Mouse (Mus musculus) cerebellum, postnatal 14 days (tissue): ENCODE data around the gene Sorbs2.

Source experiments
- DNase-seq, 2 experiments: peaks; one replicate each; pipeline ENCODE4 v3.0.0; 2021; ENCODE audit warnings: mixed read lengths in 2 of 2

Gene Sorbs2

DNA sequence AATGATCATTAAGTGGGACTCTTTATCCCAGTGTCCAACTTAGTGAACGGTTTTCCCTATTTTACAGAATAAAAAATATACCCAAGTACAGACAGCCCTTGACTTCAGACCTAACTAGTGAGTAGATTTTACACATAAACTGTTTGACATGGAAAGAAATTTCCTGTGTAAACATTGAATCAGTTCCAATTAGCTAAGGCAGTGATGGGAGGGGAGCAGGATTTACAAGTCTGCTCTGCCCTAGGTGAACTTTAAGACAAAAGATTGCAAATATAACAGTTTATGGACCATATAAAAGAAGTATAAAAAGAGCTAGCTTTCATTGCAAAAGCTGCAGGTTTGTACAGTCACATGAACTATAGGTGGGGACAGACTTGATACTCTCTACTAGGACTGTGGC lies 253.5 kb downstream of the Sorbs2 start:
- no peak for DNase-seq

- no peak for DNase-seq
Observed at GRCm38 (mm10) chr8:45762982-45763689, 255.5 kb downstream of the Sorbs2 start.

GRCm38 (mm10) chr8:45763690-45764342 lies 256.2 kb downstream of the Sorbs2 start:
- DNase-seq: peak; percentile 28 to 31

- no peak for DNase-seq
Observed at GRCm38 (mm10) chr8:45766138-45766537, 258.6 kb downstream of the Sorbs2 start.

- DNase-seq: peak; percentile 47 to 68
Observed at GRCm38 (mm10) chr8:45774841-45775240, 267.3 kb downstream of the Sorbs2 start.

DNA sequence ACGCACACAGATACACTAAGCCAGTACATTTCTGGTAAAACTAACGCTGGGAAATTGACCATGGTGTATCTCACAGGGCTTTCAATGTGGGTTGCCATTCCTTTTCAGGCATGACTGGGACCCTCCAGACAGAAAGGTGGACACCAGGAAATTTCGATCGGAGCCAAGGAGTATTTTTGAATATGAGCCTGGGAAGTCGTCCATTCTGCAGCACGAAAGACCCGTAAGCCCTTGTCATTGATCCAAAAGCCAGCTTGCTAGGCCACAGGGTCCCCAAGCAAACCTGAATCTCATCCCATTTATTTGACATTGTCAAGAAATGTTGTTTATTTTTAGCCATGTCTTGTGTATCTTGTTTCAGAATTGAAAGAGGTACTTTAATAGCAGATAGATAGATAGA lies 267.9 kb downstream of the Sorbs2 start:
- peak; percentile 52 to 73 for DNase-seq

DNA sequence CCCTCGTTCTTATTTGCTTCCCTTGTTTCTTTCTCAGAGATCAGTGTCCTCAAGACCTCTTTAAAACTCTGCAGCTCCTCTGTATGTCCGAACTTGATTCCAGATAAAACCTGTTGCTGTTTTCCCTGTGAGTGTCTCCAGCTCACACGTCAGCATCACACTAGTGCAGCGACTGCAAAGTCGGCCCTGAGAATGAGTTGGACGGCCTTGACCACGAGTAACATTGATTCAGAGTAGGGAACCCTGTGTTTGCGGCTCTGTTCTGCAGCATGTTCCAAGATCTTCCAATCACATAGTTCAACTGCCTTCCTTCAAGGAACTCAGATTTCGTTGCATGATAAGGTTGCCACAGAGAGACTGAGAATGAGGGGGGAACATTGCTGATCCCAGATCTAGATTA lies 268.8 kb downstream of the Sorbs2 start:
- no peak for DNase-seq

- DNase-seq: no peak
Observed at GRCm38 (mm10) chr8:45776977-45777376, 269.4 kb downstream of the Sorbs2 start.

DNA sequence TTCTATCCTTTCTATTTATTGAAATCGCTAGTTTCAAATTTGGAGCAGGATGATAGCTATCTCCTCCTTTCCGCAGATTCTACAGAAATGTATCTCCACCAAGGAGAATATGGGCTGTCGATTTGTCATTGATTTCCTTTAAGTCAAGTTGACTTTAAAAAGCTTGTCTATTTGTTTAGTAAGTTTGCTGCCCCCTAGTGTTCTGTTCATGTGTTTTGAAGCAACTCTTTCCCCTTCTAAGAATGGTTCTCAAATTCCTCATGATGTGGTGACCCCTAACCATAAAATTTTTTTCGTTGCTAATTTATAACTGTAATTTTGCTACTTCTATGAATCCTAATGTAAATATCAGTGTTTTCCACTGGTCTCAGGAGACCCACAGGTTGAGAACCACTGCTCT lies 273.0 kb downstream of the Sorbs2 start:
- peak; percentile 66 to 68 for DNase-seq

DNA sequence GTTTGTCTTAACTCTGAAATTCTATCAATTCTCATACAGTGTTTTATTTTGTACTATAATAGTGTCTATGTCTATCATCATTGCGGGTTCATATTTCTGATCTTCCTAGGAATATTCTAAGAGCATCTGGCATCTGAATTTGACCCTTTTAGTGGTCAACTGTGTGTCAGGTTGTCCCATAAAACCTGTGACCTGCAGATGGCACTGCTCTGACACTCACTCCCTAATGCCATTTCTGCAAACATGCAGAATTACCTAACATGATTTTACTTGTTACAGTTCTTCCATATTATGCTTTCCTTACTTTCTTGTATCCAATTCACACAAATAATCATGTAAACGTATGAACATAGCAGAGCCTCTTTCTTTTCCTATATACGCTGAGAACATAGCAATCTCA lies 281.0 kb downstream of the Sorbs2 start:
- peak in 1 of 2 experiments; percentile 22 for DNase-seq

- peak in 1 of 2 experiments; percentile 49 for DNase-seq
Observed at GRCm38 (mm10) chr8:45794847-45795246, 287.3 kb downstream of the Sorbs2 start.

DNA sequence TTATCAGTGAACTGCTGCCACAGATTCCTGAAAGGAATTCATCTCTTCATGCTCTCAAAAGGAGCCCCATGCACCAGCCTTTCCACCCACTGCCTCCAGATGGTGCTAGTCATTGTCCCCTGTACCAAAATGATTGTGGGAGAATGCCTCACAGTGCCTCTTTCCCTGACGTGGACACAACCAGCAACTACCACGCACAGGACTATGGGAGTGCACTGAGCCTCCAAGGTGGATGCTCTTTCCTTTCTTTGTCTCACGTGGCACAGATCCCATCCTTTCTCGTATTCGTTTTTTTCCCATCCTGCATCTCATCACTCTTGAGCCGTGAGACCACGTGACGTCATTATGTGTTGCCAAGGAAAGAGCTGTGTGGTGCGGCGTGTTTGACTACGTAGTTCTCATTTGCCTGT lies 288.7 kb downstream of the Sorbs2 start:
- DNase-seq: peak; percentile 54 to 68

- no peak for DNase-seq
Observed at GRCm38 (mm10) chr8:45799517-45799916, 291.9 kb downstream of the Sorbs2 start.

- no peak for DNase-seq
Observed at GRCm38 (mm10) chr8:45808597-45808996, 301.0 kb downstream of the Sorbs2 start.

GRCm38 (mm10) chr8:45816765-45817426 lies 309.3 kb downstream of the Sorbs2 start:
- peak; percentile 76 to 81 for DNase-seq

DNA sequence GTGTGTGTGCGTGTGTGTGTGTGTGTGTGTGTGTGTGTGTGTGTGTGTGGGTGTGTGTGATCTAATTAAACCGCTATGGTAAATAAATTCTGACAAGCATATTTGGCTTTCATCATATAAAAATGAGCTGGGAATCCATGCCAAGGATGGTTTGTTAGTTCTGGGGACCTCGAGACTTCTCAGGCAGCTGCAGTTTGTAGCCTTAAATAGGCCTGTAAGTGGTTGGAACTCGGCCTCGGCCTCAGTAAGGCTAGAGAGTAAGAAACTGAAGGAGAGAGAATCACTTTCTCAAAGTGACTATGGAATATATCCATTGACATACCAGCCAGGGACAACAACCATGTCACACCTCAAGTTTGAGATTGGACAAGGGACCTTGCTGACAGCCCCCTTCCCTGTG lies 314.1 kb downstream of the Sorbs2 start:
- DNase-seq: no peak

- DNase-seq: no peak
Observed at GRCm38 (mm10) chr8:45829985-45830548, 322.5 kb downstream of the Sorbs2 start.

DNA sequence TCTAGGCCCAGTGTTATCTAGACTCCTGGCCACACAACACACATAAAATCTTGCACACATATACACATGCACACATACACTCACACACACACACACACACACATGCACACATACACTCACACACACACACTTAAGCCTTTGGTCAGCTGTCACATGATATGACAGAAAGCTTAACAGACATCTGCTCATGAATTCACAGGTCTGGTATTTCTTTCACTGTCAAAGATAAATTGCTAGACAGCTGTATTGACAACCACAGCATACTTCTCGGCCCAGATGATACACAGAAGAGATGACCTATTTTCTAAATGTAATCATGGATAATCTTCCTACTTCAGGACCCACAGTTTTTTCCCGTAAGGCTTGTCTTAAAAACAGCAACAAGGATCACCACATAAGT lies 326.3 kb downstream of the Sorbs2 start:
- no peak for DNase-seq

GRCm38 (mm10) chr8:45843306-45843705 lies 335.7 kb downstream of the Sorbs2 start:
- no peak for DNase-seq

DNA sequence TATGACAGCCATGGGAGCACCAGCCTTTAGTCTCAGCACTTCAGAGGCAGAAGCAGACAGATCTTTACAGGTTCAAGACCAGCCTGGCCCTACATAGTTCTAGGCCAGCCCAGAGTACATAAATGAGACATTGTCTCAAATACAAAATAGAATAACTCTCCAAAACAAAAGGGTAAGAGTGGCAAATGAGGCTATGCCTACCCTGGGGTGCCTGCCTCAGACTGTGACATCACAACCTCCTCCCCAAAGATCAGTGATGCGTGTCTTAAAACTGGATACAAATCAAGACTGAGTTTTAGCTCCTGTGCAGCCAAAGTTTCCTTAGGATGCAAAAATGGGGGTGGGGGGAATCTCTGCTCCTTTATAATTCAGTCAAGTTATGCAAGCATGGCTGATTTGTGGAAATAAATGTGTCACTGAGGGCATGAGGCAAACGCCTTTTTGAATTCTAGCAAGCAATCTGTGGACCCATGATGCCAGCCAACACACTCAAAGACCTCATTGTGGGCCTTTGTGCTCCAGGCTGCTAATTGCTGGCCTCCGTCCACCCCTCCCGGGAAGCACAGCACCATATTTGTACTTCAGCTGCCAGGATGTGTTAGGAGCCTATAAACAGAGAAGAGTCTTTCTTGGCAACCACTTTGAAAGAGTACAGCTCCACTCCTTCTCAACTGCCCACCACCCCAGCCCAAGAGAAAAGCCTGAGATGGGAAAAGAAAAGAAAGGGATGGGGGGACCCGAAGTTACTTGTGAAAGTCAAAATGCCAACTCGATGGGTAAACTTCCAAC lies 336.7 kb downstream of the Sorbs2 start:
- peak; percentile 74 to 78 for DNase-seq

GRCm38 (mm10) chr8:45844911-45845481 lies 337.4 kb downstream of the Sorbs2 start:
- DNase-seq: no peak

DNA sequence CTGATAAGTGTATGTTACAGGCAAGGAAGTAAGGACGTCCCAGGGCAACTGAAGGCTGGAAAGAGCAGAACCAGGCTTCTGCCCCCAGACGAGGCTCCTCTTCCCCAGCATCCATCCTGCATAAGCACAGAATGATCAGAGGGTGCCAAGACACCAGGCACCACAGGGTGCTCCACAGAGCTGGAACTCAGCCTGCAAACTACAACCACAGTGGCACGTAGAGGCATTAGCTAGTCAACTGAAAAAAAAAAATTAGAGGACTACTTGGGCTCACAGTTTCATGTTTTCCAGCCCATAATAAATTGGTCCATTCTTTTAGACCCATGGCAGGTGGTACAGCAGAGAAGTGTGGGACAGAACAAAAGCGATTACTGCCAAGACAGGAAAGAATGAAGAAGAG lies 338.3 kb downstream of the Sorbs2 start:
- peak; percentile 27 to 31 for DNase-seq
